Mouse (Mus musculus): ENCODE measurements around the gene Vmn1r17. TPM values are rescaled to one million over a fixed set of nuclear protein-coding genes. Genes with fewer than 3 reads are reported as not detected.
"Not testable (repeated sequence)": the region's sequence is repeated elsewhere in the genome, so short reads cannot be mapped to it uniquely, and the experiment has no call there.

The Vmn1r17 gene
- polyA plus RNA-seq (2015; fragmentation: Nextera tagmentation; extraction: Ambion mirVana): not detected in 2 replicates

DNA sequence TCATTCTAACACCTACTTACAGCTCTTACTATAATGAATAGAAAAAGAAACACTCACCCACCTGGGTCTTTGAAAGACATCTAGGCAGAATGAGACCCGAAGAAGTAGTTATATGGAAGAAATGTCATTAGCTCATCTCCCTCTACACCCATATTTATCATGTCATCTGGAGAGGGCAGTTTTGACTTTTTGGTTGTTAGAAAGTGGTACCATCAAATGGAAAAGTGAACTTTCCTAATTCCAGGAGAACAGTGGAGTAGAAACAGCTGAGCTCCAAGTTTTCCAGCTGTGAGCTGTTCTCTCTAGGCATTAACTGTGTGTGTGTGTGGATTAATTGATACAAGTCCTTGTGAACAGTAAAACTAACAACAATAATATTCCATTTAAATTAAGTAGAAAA lies at the start of gene Vmn1r17:
TSS of gene Vmn1r17 (minus strand) at position 101 of the 400 bp plus-strand sequence.
- Histone ChIP-seq H3K27ac (ENCODE audit: low read length) (no peak within 1 kb of the TSS), H3K9me3 (replicated peaks; ENCODE audit: control insufficient read depth, low read length) (no peaks in the 10 kb centered on the region), H3K36me3 (ENCODE audit: control insufficient read depth, insufficient read depth) (no peaks in the 10 kb centered on the region), H3K27me3 (ENCODE audit: control insufficient read depth, insufficient read depth, low read depth, low read length) (no peaks in the 10 kb centered on the region), H3K4me2 (ENCODE audit: low read depth, low read length) (no peak within 1 kb of the TSS), H3K4me3 (ENCODE audit: low read depth, low read length) (no peak within 1 kb of the TSS), H3K9ac (ENCODE audit: low read depth, low read length) (no peak within 1 kb of the TSS), H3K4me1 (ENCODE audit: control insufficient read depth, low read depth, low read length) (no peaks in the 10 kb centered on the region)
- no peak for ATAC-seq (ENCODE audit: low read depth)
- 58% methylated on average over 1 of the region's 1 CpGs for WGBS (ENCODE audit: insufficient replicate concordance)

DNA sequence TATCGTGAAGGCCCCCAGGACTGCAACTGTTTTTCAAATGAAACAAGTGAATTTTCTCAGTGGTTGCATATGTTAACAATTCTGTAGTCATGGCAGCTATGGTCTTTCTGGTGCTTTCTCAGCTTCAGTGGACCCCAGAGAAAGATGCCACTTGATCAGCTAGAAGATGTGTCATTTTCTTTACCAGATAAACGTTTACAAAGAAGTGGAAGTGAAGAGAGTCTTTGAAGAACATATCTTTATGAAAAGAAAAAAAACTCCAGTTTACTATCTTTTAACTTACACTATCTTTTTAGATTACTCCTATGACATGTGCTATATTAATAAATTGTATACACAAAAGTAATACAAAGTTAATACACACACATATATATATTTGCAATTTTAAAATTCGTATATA lies 40.0 kb upstream of the Vmn1r17 start, which contains the start of gene Vmn1r19:
TSS of gene Vmn1r19 (plus strand) at position 301 of the 400 bp plus-strand sequence.
- not testable (repeated sequence) for H3K4me2 ChIP-seq (ENCODE audit: low read depth, low read length); H3K27ac ChIP-seq (ENCODE audit: low read length); H3K4me1 ChIP-seq (ENCODE audit: control insufficient read depth, low read depth, low read length); H3K4me3 ChIP-seq (ENCODE audit: low read depth, low read length); H3K9me3 ChIP-seq (replicated peaks; ENCODE audit: control insufficient read depth, low read length); H3K9ac ChIP-seq (ENCODE audit: low read depth, low read length); ATAC-seq (ENCODE audit: low read depth); H3K27me3 ChIP-seq (ENCODE audit: control insufficient read depth, insufficient read depth, low read depth, low read length); H3K36me3 ChIP-seq (ENCODE audit: control insufficient read depth, insufficient read depth)
- 37% methylated on average over 3 of the region's 3 CpGs for WGBS (ENCODE audit: insufficient replicate concordance)

DNA sequence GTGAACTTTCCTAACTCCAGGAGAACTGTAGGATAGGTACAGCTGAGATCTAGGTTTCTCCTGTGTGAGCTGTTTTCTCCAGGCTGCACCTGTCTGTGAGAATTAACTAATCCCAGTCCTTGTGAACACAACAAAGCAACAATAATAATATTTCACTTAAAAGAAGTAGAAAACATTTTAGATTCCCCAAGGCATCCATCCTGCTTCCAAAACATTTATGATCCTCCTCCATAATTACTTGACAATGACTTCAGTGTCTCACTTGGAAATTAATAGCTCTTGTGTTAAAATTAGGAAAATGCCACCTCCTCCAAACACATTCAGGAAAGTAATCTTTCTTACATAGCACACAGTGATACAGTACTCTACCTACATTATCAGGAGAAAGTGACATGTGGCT lies 32.2 kb upstream of the Vmn1r17 start, which contains the start of gene Vmn1r18:
TSS of gene Vmn1r18 (minus strand) at position 101 of the 400 bp plus-strand sequence.
- no peak within 1 kb of the TSS for H3K27ac ChIP-seq (ENCODE audit: low read length)
- no peak within 1 kb of the TSS for H3K4me3 ChIP-seq (ENCODE audit: low read depth, low read length)
- no peak within 1 kb of the TSS for H3K4me2 ChIP-seq (ENCODE audit: low read depth, low read length)
- no peak for ATAC-seq (ENCODE audit: low read depth)
- H3K27me3 ChIP-seq (ENCODE audit: control insufficient read depth, insufficient read depth, low read depth, low read length): no peaks in the 10 kb centered on the region
- H3K9ac ChIP-seq (ENCODE audit: low read depth, low read length): no peak within 1 kb of the TSS
- no peaks in the 10 kb centered on the region for H3K4me1 ChIP-seq (ENCODE audit: control insufficient read depth, low read depth, low read length)
- H3K36me3 ChIP-seq (ENCODE audit: control insufficient read depth, insufficient read depth): no peaks in the 10 kb centered on the region
- H3K9me3 ChIP-seq (replicated peaks; ENCODE audit: control insufficient read depth, low read length): no peaks in the 10 kb centered on the region

DNA sequence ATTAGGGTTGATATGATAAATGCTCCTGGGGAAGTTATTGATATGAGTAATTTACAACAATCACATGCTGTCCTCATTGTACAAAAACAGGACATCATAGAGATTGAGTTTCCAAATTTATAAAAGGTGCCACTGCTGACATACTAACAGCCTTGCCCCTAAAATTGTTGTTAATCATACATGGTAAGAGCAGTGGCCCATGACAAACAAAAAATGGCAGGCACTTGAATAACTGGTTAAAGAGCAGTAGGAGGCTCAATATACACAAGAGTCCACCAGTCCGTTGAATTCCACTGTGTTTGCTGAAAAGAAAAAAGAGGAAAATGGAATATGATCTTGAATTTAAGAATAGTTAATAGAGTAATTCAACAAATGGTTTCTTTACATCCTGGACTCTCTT lies 4.0 kb upstream of the Vmn1r17 start:
- Histone ChIP-seq H3K27me3 (ENCODE audit: control insufficient read depth, insufficient read depth, low read depth, low read length) (no peaks in the 10 kb centered on the region), H3K4me2 (ENCODE audit: low read depth, low read length) (no peak overlapping the region), H3K36me3 (ENCODE audit: control insufficient read depth, insufficient read depth) (no peaks in the 10 kb centered on the region), H3K27ac (ENCODE audit: low read length) (no peak overlapping the region), H3K4me1 (ENCODE audit: control insufficient read depth, low read depth, low read length) (no peaks in the 10 kb centered on the region), H3K4me3 (ENCODE audit: low read depth, low read length) (no peak overlapping the region), H3K9me3 (replicated peaks; ENCODE audit: control insufficient read depth, low read length) (no peaks in the 10 kb centered on the region), H3K9ac (ENCODE audit: low read depth, low read length) (no peak overlapping the region)
- 58% methylated on average over 1 of the region's 1 CpGs for WGBS (ENCODE audit: insufficient replicate concordance)
- no peak for ATAC-seq (ENCODE audit: low read depth)

DNA sequence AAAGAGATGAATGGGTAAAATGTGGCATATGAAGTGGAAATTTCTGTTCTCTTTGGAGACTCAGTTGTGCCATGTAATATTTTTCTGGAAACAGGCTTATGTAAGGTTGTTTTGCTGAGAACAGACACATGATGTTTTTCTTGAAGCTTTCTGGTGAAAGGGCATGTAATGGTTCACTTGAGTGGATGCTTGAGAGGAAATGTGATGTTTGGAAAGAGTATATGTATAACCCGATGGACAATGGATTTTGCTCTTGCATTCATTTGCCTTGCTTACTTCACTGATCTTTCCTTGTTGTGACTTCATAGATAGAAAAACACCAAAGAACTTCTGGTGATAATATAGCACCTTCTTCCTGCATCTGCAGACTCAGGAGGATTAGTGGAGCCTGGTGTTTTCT lies 2.3 kb upstream of the Vmn1r17 start:
- H3K27me3 ChIP-seq (ENCODE audit: control insufficient read depth, insufficient read depth, low read depth, low read length); H3K4me2 ChIP-seq (ENCODE audit: low read depth, low read length); H3K4me1 ChIP-seq (ENCODE audit: control insufficient read depth, low read depth, low read length); H3K9me3 ChIP-seq (replicated peaks; ENCODE audit: control insufficient read depth, low read length); H3K27ac ChIP-seq (ENCODE audit: low read length); ATAC-seq (ENCODE audit: low read depth); H3K36me3 ChIP-seq (ENCODE audit: control insufficient read depth, insufficient read depth); H3K9ac ChIP-seq (ENCODE audit: low read depth, low read length); H3K4me3 ChIP-seq (ENCODE audit: low read depth, low read length): not testable (repeated sequence)
- WGBS (ENCODE audit: insufficient replicate concordance): 71% methylated on average over 1 of the region's 1 CpGs

DNA sequence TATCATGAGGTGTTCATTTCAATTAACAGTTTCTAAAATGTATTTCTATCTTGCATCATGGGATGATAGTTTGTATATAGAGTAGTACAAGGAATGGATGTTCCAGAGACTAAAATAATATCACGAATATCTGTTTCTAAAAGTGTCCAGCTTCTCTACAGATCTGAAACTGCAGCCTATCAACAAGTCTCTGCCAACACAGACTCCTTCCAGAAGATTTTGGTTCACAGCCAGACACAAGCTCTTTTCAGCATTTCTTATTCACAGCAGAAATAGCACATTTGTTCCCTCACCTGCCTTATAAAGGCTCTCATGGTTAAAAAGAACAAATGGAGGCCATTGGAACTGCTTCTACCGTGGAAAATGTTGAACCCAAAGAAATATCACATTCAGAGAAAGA lies 6.7 kb downstream of the Vmn1r17 start:
- Histone ChIP-seq H3K4me3 (ENCODE audit: low read depth, low read length) (no peak overlapping the region), H3K27ac (ENCODE audit: low read length) (no peak overlapping the region), H3K27me3 (ENCODE audit: control insufficient read depth, insufficient read depth, low read depth, low read length) (no peaks in the 10 kb centered on the region), H3K4me2 (ENCODE audit: low read depth, low read length) (no peak overlapping the region), H3K36me3 (ENCODE audit: control insufficient read depth, insufficient read depth) (no peaks in the 10 kb centered on the region), H3K9ac (ENCODE audit: low read depth, low read length) (no peak overlapping the region), H3K9me3 (replicated peaks; ENCODE audit: control insufficient read depth, low read length) (no peaks in the 10 kb centered on the region), H3K4me1 (ENCODE audit: control insufficient read depth, low read depth, low read length) (no peaks in the 10 kb centered on the region)
- ATAC-seq (ENCODE audit: low read depth): no peak
- 43% methylated on average over 2 of the region's 2 CpGs for WGBS (ENCODE audit: insufficient replicate concordance)

DNA sequence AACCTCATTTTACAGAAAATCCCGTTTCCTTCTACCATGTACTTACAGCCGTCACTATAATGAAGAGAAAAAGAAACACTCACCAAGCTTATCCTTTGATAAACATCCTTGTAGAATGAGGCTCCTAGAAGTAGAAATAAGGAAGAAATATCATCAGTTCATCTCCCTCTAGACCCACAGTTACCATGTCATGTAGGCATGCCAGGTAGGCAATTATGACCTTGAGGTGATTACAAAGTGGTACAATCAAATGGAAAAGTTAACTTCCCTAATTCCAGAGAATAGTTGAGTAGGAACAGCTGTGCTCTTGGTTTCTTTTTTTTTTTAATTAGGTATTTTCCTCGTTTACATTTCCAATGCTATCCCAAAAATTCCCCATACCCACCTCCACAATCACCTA lies 34.1 kb downstream of the Vmn1r17 start, which contains the start of gene Vmn1r16:
TSS of gene Vmn1r16 (minus strand) at position 101 of the 400 bp plus-strand sequence.
- Histone ChIP-seq H3K27ac (ENCODE audit: low read length) (no peak within 1 kb of the TSS), H3K4me2 (ENCODE audit: low read depth, low read length) (no peak within 1 kb of the TSS), H3K36me3 (ENCODE audit: control insufficient read depth, insufficient read depth) (no peaks in the 10 kb centered on the region), H3K4me1 (ENCODE audit: control insufficient read depth, low read depth, low read length) (no peaks in the 10 kb centered on the region), H3K9ac (ENCODE audit: low read depth, low read length) (no peak within 1 kb of the TSS), H3K4me3 (ENCODE audit: low read depth, low read length) (no peak within 1 kb of the TSS), H3K9me3 (replicated peaks; ENCODE audit: control insufficient read depth, low read length) (no peaks in the 10 kb centered on the region), H3K27me3 (ENCODE audit: control insufficient read depth, insufficient read depth, low read depth, low read length) (no peaks in the 10 kb centered on the region)
- no peak for ATAC-seq (ENCODE audit: low read depth)
- 45% methylated on average over 3 of the region's 3 CpGs for WGBS (ENCODE audit: insufficient replicate concordance)

DNA sequence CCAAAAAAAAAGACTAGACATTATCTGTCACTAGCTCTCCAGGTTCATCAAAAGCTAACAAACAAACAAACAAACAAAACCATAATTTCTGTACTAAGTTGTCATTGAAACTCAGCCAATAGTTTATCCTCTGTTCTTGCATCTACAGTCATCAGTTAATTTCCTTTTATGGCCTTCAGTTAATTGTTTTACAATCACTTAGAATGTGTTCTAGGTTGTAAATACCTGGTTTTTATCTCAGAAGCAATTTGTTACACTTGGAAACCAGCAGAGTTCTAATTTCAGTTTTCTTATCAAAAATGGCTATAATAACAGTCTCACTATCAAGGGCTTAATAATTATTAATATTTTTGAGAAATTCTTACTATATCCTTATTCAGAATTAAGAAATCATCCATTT lies 37.4 kb downstream of the Vmn1r17 start:
- no peak overlapping the region for H3K4me2 ChIP-seq (ENCODE audit: low read depth, low read length)
- no peak overlapping the region for H3K4me3 ChIP-seq (ENCODE audit: low read depth, low read length)
- no peaks in the 10 kb centered on the region for H3K36me3 ChIP-seq (ENCODE audit: control insufficient read depth, insufficient read depth)
- no peaks in the 10 kb centered on the region for H3K27me3 ChIP-seq (ENCODE audit: control insufficient read depth, insufficient read depth, low read depth, low read length)
- no peaks in the 10 kb centered on the region for H3K9me3 ChIP-seq (replicated peaks; ENCODE audit: control insufficient read depth, low read length)
- no peak overlapping the region for H3K9ac ChIP-seq (ENCODE audit: low read depth, low read length)
- ATAC-seq (ENCODE audit: low read depth): no peak
- H3K27ac ChIP-seq (ENCODE audit: low read length): no peak overlapping the region
- H3K4me1 ChIP-seq (ENCODE audit: control insufficient read depth, low read depth, low read length): no peaks in the 10 kb centered on the region

Data from liver, embryonic 16.5 days (tissue).